ENCODE assay signal across 15 mouse cellular contexts in genomic region chr6:55332100-55332772, GRCm38 (mm10). TPM values are rescaled to one million over a fixed set of nuclear protein-coding genes. Genes with fewer than 3 reads are reported as not detected.
DNase-seq lines count a peak whose midpoint lies in the region; ATAC-seq and TF ChIP-seq lines count a peak whose summit lies in the region.
"Had no signal": no experiment of that assay in that cellular context is flagged by ENCODE, and none has a peak within 500 bp of the region (broad histone marks: within the 10 kb centered on the region; RNA-seq: fewer than 3 reads in every experiment).

No protein-coding gene starts in this region.

- no peak for TF ChIP-seq EP300 in heart, postnatal 0 days (IDR thresholded peaks at IDR 0.05; ENCODE audit: low read depth)

- no peak overlapping the region for H3K4me3 ChIP-seq in heart, postnatal 0 days (ENCODE audit: low read depth, low read length)
- H3K4me3 ChIP-seq in midbrain, embryonic 16.5 days (ENCODE audit: low read depth, low read length): no peak overlapping the region
- H3K4me3 ChIP-seq in midbrain, embryonic 11.5 days (ENCODE audit: low read depth, low read length): no peak overlapping the region
- H3K4me3 ChIP-seq in embryonic facial prominence, embryonic 15.5 days (replicated peaks): no peak overlapping the region
- no peak overlapping the region for H3K4me3 ChIP-seq in neural tube, embryonic 15.5 days (replicated peaks)
- H3K4me3 ChIP-seq: midbrain, embryonic 12.5 days had no signal

- H3K9me3 ChIP-seq in heart, postnatal 0 days (replicated peaks; ENCODE audit: control insufficient read depth, low read length): no peaks in the 10 kb centered on the region
- no peaks in the 10 kb centered on the region for H3K9me3 ChIP-seq in midbrain, embryonic 16.5 days (replicated peaks; ENCODE audit: control insufficient read depth, low read length, poor library complexity, severe bottlenecking)
- H3K9me3 ChIP-seq in midbrain, embryonic 11.5 days (ENCODE audit: control insufficient read depth, low read length): no peaks in the 10 kb centered on the region
- H3K9me3 ChIP-seq in embryonic facial prominence, embryonic 15.5 days (replicated peaks): no peaks in the 10 kb centered on the region
- no peaks in the 10 kb centered on the region for H3K9me3 ChIP-seq in neural tube, embryonic 15.5 days (replicated peaks)
- H3K9me3 ChIP-seq: midbrain, embryonic 12.5 days had no signal

- H3K4me1 ChIP-seq in heart, postnatal 0 days (ENCODE audit: control insufficient read depth, insufficient read depth): peaks cover 40% of the 10 kb centered on the region
- peaks cover 7% of the 10 kb centered on the region for H3K4me1 ChIP-seq in midbrain, embryonic 16.5 days (ENCODE audit: control insufficient read depth, insufficient read depth, low read length)
- H3K4me1 ChIP-seq in midbrain, embryonic 11.5 days (ENCODE audit: control insufficient read depth, insufficient read depth, low read length): no peaks in the 10 kb centered on the region
- peaks cover 51% of the 10 kb centered on the region for H3K4me1 ChIP-seq in embryonic facial prominence, embryonic 15.5 days
- H3K4me1 ChIP-seq in neural tube, embryonic 15.5 days: peaks cover 27% of the 10 kb centered on the region

- H3K27ac ChIP-seq in heart, postnatal 0 days (ENCODE audit: low read depth): peak overlapping the region; percentile 44; the same call in 1 of the 2 replicates
- no peak overlapping the region for H3K27ac ChIP-seq in midbrain, embryonic 16.5 days (ENCODE audit: low read length)
- no peak overlapping the region for H3K27ac ChIP-seq in midbrain, embryonic 11.5 days (ENCODE audit: low read depth, low read length)
- H3K27ac ChIP-seq in embryonic facial prominence, embryonic 15.5 days (replicated peaks): peak overlapping the region; percentile 81
- H3K27ac ChIP-seq in neural tube, embryonic 15.5 days (replicated peaks): peak overlapping the region; percentile 25; the same call in 1 of the 2 replicates
- H3K27ac ChIP-seq: midbrain, embryonic 12.5 days had no signal

- no peaks in the 10 kb centered on the region for H3K36me3 ChIP-seq in heart, postnatal 0 days (replicated peaks; ENCODE audit: control insufficient read depth, insufficient read depth, low read length)
- H3K36me3 ChIP-seq in midbrain, embryonic 16.5 days (ENCODE audit: control insufficient read depth, insufficient read depth, low read length): no peaks in the 10 kb centered on the region
- H3K36me3 ChIP-seq in midbrain, embryonic 11.5 days (ENCODE audit: control insufficient read depth, insufficient read depth, low read length): no peaks in the 10 kb centered on the region
- H3K36me3 ChIP-seq in embryonic facial prominence, embryonic 15.5 days: no peaks in the 10 kb centered on the region
- no peaks in the 10 kb centered on the region for H3K36me3 ChIP-seq in neural tube, embryonic 15.5 days
- H3K36me3 ChIP-seq: midbrain, embryonic 12.5 days had no signal

- 28% methylated on average over 5 of the region's 5 CpGs for WGBS in heart, postnatal 0 days
- WGBS in midbrain, embryonic 16.5 days: 32% methylated on average over 5 of the region's 5 CpGs
- WGBS in midbrain, embryonic 11.5 days: 52% methylated on average over 5 of the region's 5 CpGs
- WGBS in embryonic facial prominence, embryonic 15.5 days: 27% methylated on average over 5 of the region's 5 CpGs
- 60% methylated on average over 5 of the region's 5 CpGs for WGBS in neural tube, embryonic 15.5 days

- no peak overlapping the region for H3K4me2 ChIP-seq in heart, postnatal 0 days (ENCODE audit: low read depth, low read length)
- no peak overlapping the region for H3K4me2 ChIP-seq in midbrain, embryonic 16.5 days (ENCODE audit: low read length)
- H3K4me2 ChIP-seq in midbrain, embryonic 11.5 days: no peak overlapping the region
- no peak overlapping the region; the same call in 1 of the 2 replicates for H3K4me2 ChIP-seq in embryonic facial prominence, embryonic 15.5 days (replicated peaks)
- H3K4me2 ChIP-seq in neural tube, embryonic 15.5 days: no peak overlapping the region
- H3K4me2 ChIP-seq: midbrain, embryonic 12.5 days had no signal

- no peak for ATAC-seq in heart, postnatal 0 days (ENCODE audit: insufficient read depth, low read depth)
- ATAC-seq in midbrain, embryonic 16.5 days: 0 out of 2 replicates have a peak, but pooled peaks have one; percentile 22
- no peak for ATAC-seq in midbrain, embryonic 11.5 days (ENCODE audit: low FRiP score)
- 0 out of 2 replicates have a peak, but pooled peaks have one; percentile 1 for ATAC-seq in embryonic facial prominence, embryonic 15.5 days (ENCODE audit: insufficient number of reproducible peaks, low FRiP score, low TSS enrichment, low read depth)
- no peak; the same call in 1 of the 2 replicates for ATAC-seq in neural tube, embryonic 15.5 days (ENCODE audit: low FRiP score)
- ATAC-seq: inflammation-experienced regulatory T-cells, adult 6 months had no signal

- H3K27me3 ChIP-seq in heart, postnatal 0 days (ENCODE audit: control insufficient read depth, insufficient read depth, low read length): no peaks in the 10 kb centered on the region
- H3K27me3 ChIP-seq in midbrain, embryonic 16.5 days (ENCODE audit: control insufficient read depth, insufficient read depth, low read depth, low read length): no peaks in the 10 kb centered on the region
- H3K27me3 ChIP-seq in midbrain, embryonic 11.5 days (ENCODE audit: control insufficient read depth, insufficient read depth, low read length): no peaks in the 10 kb centered on the region
- no peaks in the 10 kb centered on the region for H3K27me3 ChIP-seq in embryonic facial prominence, embryonic 15.5 days
- no peaks in the 10 kb centered on the region for H3K27me3 ChIP-seq in neural tube, embryonic 15.5 days (replicated peaks)
- H3K27me3 ChIP-seq: midbrain, embryonic 12.5 days had no signal

- TF ChIP-seq CTCF in heart, postnatal 0 days (IDR thresholded peaks at IDR 0.05; ENCODE audit: low read depth): no peak

- DNase-seq in heart, postnatal 0 days (ENCODE audit: low spot score): no peak
- no peak for DNase-seq in heart, adult 9 months (ENCODE audit: low spot score in 2 of 2)
- DNase-seq in midbrain, embryonic 11.5 days (ENCODE audit: low spot score, missing footprints): no peak
- DNase-seq in spleen, postnatal 4 days (ENCODE audit: low spot score in 2 of 2): no peak
- DNase-seq: cerebellum, adult 9-10 months; kidney, postnatal 10 days had no signal

- H3K9ac ChIP-seq in heart, postnatal 0 days (replicated peaks; ENCODE audit: low read depth, low read length): no peak overlapping the region
- no peak overlapping the region for H3K9ac ChIP-seq in midbrain, embryonic 16.5 days (ENCODE audit: low read depth, low read length)
- no peak overlapping the region for H3K9ac ChIP-seq in midbrain, embryonic 11.5 days (ENCODE audit: low read length)
- no peak overlapping the region for H3K9ac ChIP-seq in embryonic facial prominence, embryonic 15.5 days
- H3K9ac ChIP-seq in neural tube, embryonic 15.5 days (replicated peaks): no peak overlapping the region
- H3K9ac ChIP-seq: midbrain, embryonic 12.5 days had no signal

RNA-seq across cellular contexts. Expression of gene Aqp1, which starts 4.0 kb away (rescaled TPM):
- 146 and 148 TPM in 2 replicates for total RNA-seq in heart, postnatal 0 days (2014; rRNA removed; ENCODE audit: low replicate concordance)
- polyA plus RNA-seq in heart, postnatal 0 days (2015; fragmentation: Nextera tagmentation; extraction: Ambion mirVana): 56.4 and 58.0 TPM in 2 replicates
- 4.8 and 5.4 TPM in 2 replicates for polyA plus RNA-seq in midbrain, embryonic 16.5 days (2015; fragmentation: Nextera tagmentation; extraction: Ambion mirVana)
- 0.38 and 0.48 TPM in 2 replicates for polyA plus RNA-seq in midbrain, embryonic 11.5 days (2014; fragmentation: Nextera tagmentation; extraction: Ambion mirVana)
- polyA plus RNA-seq in embryonic facial prominence, embryonic 15.5 days (2015; fragmentation: Nextera tagmentation; extraction: Ambion mirVana): 118 and 123 TPM in 2 replicates
- 7.4 and 11.5 TPM in 2 replicates for polyA plus RNA-seq in neural tube, embryonic 15.5 days (2015; fragmentation: Nextera tagmentation; extraction: Ambion mirVana)
- polyA plus RNA-seq: inflammation-experienced regulatory T-cells, adult 6 months had no signal

RNA-seq across cellular contexts. Expression of gene Ghrhr, which starts 43.9 kb away (rescaled TPM):
- not detected in 2 replicates for total RNA-seq in heart, postnatal 0 days (2014; rRNA removed; ENCODE audit: low replicate concordance)
- polyA plus RNA-seq in heart, postnatal 0 days (2015; fragmentation: Nextera tagmentation; extraction: Ambion mirVana): not detected in 2 replicates
- not detected in 2 replicates for polyA plus RNA-seq in midbrain, embryonic 16.5 days (2015; fragmentation: Nextera tagmentation; extraction: Ambion mirVana)
- not detected in 2 replicates for polyA plus RNA-seq in midbrain, embryonic 11.5 days (2014; fragmentation: Nextera tagmentation; extraction: Ambion mirVana)
- polyA plus RNA-seq in embryonic facial prominence, embryonic 15.5 days (2015; fragmentation: Nextera tagmentation; extraction: Ambion mirVana): not detected in 2 replicates
- polyA plus RNA-seq in neural tube, embryonic 15.5 days (2015; fragmentation: Nextera tagmentation; extraction: Ambion mirVana): not detected in 2 replicates
- total RNA-seq: heart, adult 18-20 months; layer of hippocampus, postnatal 10 days; neutrophil, adult 5-6 weeks had no signal
- polyA plus RNA-seq: inflammation-experienced regulatory T-cells, adult 6 months; limb, embryonic 11.5 days; midbrain, embryonic 12.5 days had no signal

Comparison
In these comparisons a context has a peak if more than half of its experiments do, and no peak if none do; other contexts are left out.
1. ATAC-seq: peak in midbrain, embryonic 16.5 days (single experiment) and embryonic facial prominence, embryonic 15.5 days (single experiment); none in heart, postnatal 0 days (single experiment), midbrain, embryonic 11.5 days (single experiment) and neural tube, embryonic 15.5 days (single experiment).
2. H3K27ac ChIP-seq: peak in heart, postnatal 0 days (single experiment), embryonic facial prominence, embryonic 15.5 days (single experiment) and neural tube, embryonic 15.5 days (single experiment); none in midbrain, embryonic 16.5 days (single experiment) and midbrain, embryonic 11.5 days (single experiment).